Mouse (Mus musculus) lung, embryonic 16.5 days (tissue): ENCODE measurements at regions not wholly inside any gene's neighbourhood (a gene's known extent, or its start where the extent isn't known, plus 50 kb on each side); places are given as distances from the start of the nearest gene placed in this dataset.
A peak's percentile ranks its signal among the peaks of the same experiment; 100 is the strongest.

Experiments used
- ATAC-seq: fragments of 200-750 bp; cut with Nextera tagmentation; 2 replicates; pipeline ENCODE4 v1.8.0; 2017; ENCODE audit warnings: low read depth, mild to moderate bottlenecking, moderate library complexity
- H3K27ac ChIP-seq: fragments of 300-500 bp; sonication (generic); 2 replicates; pipeline ENCODE4 v1.5.1; 2014; ENCODE audit warnings: mild to moderate bottlenecking, control low read depth, low read length
- H3K27me3 ChIP-seq: fragments of 300-500 bp; sonication (generic); 2 replicates; pipeline ENCODE4 v1.6.1; 2014; ENCODE audit warnings: low read depth, low read length, mixed read lengths; ENCODE audit not compliant: control insufficient read depth, insufficient read depth
- H3K36me3 ChIP-seq: fragments of 300-500 bp; sonication (generic); 2 replicates; pipeline ENCODE4 v1.6.1; 2014; ENCODE audit warnings: low read length; ENCODE audit not compliant: control insufficient read depth, insufficient read depth
- H3K4me1 ChIP-seq: fragments of 300-500 bp; sonication (generic); replicated peaks from 2 replicates; pipeline ENCODE4 v1.6.1; 2014; ENCODE audit warnings: low read length, mixed read lengths; ENCODE audit not compliant: control insufficient read depth, insufficient read depth
- H3K4me2 ChIP-seq: fragments of 300-500 bp; sonication (generic); 2 replicates; pipeline ENCODE4 v1.6.1; 2014; ENCODE audit warnings: low read depth, low read length, control low read depth
- H3K4me3 ChIP-seq: fragments of 300-500 bp; sonication (generic); 2 replicates; pipeline ENCODE4 v1.5.1; 2014; ENCODE audit warnings: mild to moderate bottlenecking, low read length, control low read depth
- H3K9ac ChIP-seq: fragments of 300-500 bp; sonication (generic); 2 replicates; pipeline ENCODE4 v1.6.1; 2014; ENCODE audit warnings: low read length, control low read depth
- H3K9me3 ChIP-seq: fragments of 300-500 bp; sonication (generic); 2 replicates; pipeline ENCODE4 v1.6.1; 2016; ENCODE audit warnings: low read length; ENCODE audit not compliant: control insufficient read depth
- WGBS: fragments of 180-500 bp; shearing (Covaris S2); extraction: QIAGEN DNeasy Blood & Tissue Kit; methylation state at CpG from one replicate; pipeline ENCODE4 v1.1.7; 2014; 5-methylcytosine and 5-hydroxymethylcytosine counted together

DNA sequence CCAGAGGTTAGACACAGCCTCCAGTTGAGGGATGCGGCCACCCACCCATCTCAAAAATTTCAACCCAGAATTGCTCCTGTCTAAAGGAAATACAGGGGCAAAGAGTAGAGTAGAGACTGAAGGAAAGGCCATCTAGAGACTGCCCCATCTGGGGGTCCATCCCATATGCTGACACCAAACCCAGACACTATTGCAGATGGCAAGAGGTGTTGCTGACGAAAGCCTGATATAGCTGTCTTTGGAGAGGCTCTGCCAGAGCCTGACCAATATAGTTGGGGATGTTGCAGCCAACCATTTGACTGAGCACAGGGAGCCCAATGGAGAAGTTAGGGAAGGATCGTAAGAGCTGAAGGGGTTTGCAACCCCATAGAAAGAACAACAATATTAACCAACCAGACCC, 141.6 kb upstream of the Reg3b start:
- H3K4me3 ChIP-seq = no peak overlapping the region
- H3K27me3 ChIP-seq = no peaks in the 10 kb centered on the region
- H3K36me3 ChIP-seq = no peaks in the 10 kb centered on the region
- H3K4me1 ChIP-seq = no peaks in the 10 kb centered on the region
- H3K9ac ChIP-seq = no peak overlapping the region
- H3K27ac ChIP-seq = no peak overlapping the region
- 85% methylated on average over 3 of the region's 3 CpGs for WGBS
- ATAC-seq = no peak
- H3K9me3 ChIP-seq = no peaks in the 10 kb centered on the region
- H3K4me2 ChIP-seq = no peak overlapping the region

GRCm38 (mm10) chr6:78244404-78244803, 126.1 kb upstream of the Reg3b start:
- Histone ChIP-seq H3K9me3 (no peaks in the 10 kb centered on the region), H3K9ac (no peak overlapping the region), H3K4me1 (no peaks in the 10 kb centered on the region), H3K4me2 (no peak overlapping the region), H3K36me3 (no peaks in the 10 kb centered on the region), H3K27ac (no peak overlapping the region), H3K4me3 (no peak overlapping the region), H3K27me3 (no peaks in the 10 kb centered on the region)
- ATAC-seq = no peak
- 67% methylated on average over 1 of the region's 1 CpGs for WGBS

GRCm38 (mm10) chr6:78245010-78245409, 125.4 kb upstream of the Reg3b start:
- H3K4me2 ChIP-seq = no peak overlapping the region
- no peaks in the 10 kb centered on the region for H3K27me3 ChIP-seq
- H3K9me3 ChIP-seq = no peaks in the 10 kb centered on the region
- ATAC-seq = no peak
- WGBS = 69% methylated on average over 1 of the region's 1 CpGs
- H3K27ac ChIP-seq = no peak overlapping the region
- no peaks in the 10 kb centered on the region for H3K4me1 ChIP-seq
- no peaks in the 10 kb centered on the region for H3K36me3 ChIP-seq
- H3K4me3 ChIP-seq = no peak overlapping the region
- H3K9ac ChIP-seq = no peak overlapping the region

DNA sequence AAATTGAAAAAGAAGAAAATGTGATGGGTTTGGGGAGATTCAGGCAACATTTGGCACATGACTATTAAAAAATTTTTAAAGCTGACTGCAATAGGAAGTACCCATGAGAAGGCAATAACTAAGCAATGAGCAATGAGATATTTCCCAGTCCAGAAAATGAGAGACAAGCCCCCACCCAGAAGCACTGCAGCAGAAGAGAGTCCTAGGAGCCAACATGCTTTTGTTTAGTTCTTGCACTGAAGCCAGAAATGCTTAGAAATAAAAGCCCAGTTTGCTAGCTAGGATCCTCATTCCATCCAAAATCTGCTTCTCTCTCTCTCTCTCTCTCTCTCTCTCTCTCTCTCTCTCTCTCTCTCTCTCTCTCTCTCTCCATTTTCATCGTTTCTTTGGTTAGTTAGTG, 120.4 kb upstream of the Reg3b start:
- ATAC-seq = no peak

DNA sequence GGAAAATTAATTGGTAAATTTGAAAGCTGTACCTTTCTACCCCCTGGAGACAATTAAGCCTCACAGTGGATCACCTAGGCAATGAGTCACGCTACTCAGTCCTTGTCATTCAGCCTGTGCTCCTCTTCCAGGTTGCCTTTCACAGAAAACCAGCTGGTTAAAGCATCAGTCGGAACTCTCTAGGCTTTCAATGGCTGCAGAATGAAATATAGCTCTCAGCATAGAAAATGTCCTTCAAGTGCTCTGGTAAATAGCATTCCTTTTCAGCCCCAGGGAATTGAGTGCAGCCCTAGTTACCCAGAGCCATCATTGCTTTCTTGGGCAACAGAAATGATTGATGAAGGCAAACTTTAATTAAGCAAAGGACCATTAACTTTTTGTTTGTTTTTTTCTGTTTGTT, 119.9 kb upstream of the Reg3b start:
- Histone ChIP-seq H3K27me3 (no peaks in the 10 kb centered on the region), H3K4me1 (no peaks in the 10 kb centered on the region), H3K36me3 (no peaks in the 10 kb centered on the region), H3K4me3 (no peak overlapping the region), H3K9ac (no peak overlapping the region), H3K27ac (no peak overlapping the region), H3K4me2 (no peak overlapping the region), H3K9me3 (no peaks in the 10 kb centered on the region)
- 47% methylated on average over 2 of the region's 2 CpGs for WGBS
- ATAC-seq = no peak

More for the DNA sequence above, 120.4 kb upstream of the Reg3b start:
- no peaks in the 10 kb centered on the region for H3K4me1 ChIP-seq
- H3K36me3 ChIP-seq = no peaks in the 10 kb centered on the region
- no peak overlapping the region for H3K9ac ChIP-seq
- H3K4me2 ChIP-seq = no peak overlapping the region
- no peak overlapping the region for H3K4me3 ChIP-seq
- no peaks in the 10 kb centered on the region for H3K9me3 ChIP-seq
- no peaks in the 10 kb centered on the region for H3K27me3 ChIP-seq
- H3K27ac ChIP-seq = no peak overlapping the region
- 63% methylated on average over 1 of the region's 1 CpGs for WGBS

- H3K9me3 ChIP-seq = no peaks in the 10 kb centered on the region
- no peaks in the 10 kb centered on the region for H3K4me1 ChIP-seq
- H3K27me3 ChIP-seq = no peaks in the 10 kb centered on the region
- H3K27ac ChIP-seq = no peak overlapping the region
- ATAC-seq = no peak
- H3K9ac ChIP-seq = no peak overlapping the region
- WGBS = 44% methylated on average over 3 of the region's 3 CpGs
- H3K4me3 ChIP-seq = no peak overlapping the region
- H3K4me2 ChIP-seq = no peak overlapping the region
- no peaks in the 10 kb centered on the region for H3K36me3 ChIP-seq
These were observed 98.4 kb upstream of the Reg3b start for GRCm38 (mm10) chr6:78271879-78272546.

DNA sequence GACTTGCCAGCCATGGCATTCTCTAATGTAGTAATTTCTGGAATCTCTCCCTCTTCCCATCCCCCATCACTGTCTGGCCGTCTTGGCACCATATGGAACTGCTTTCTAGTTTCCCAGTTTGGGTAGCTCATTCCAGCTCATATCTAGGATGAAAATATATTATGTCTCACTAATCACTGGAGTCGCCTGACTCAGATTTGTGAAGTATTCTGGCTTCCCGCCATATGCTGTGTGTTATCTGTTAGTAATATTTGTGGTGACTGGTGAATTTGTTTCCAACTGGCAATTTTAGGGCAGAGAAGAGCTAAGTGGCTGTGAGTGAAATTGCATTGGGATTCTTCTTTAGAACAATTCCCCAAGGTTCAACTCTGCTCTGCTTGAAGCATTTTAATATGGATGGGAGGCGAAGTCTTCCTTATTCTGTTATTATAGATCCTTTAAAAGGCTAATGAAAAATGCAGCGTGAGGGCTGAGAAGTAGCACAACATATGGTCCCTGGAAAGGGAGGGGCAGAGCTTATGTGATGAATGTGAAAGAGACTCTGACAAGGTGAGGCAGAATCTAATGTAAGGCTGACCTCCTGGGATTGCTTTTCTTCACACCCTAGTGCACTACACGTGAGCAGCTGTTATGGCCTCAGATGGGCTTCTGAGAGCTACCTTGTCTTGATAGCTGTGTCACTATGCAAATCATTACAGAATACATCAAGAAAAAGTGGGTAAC, 92.3 kb upstream of the Reg3b start:
- Histone ChIP-seq H3K4me3 (no peak overlapping the region), H3K9me3 (no peaks in the 10 kb centered on the region), H3K4me2 (no peak overlapping the region), H3K27me3 (no peaks in the 10 kb centered on the region), H3K9ac (no peak overlapping the region), H3K27ac (no peak overlapping the region), H3K4me1 (no peaks in the 10 kb centered on the region), H3K36me3 (no peaks in the 10 kb centered on the region)
- peak; percentile 71; the same call in 1 of the 2 replicates for ATAC-seq
- 45% methylated on average over 6 of the region's 6 CpGs for WGBS

GRCm38 (mm10) chr6:78280541-78280940, 89.9 kb upstream of the Reg3b start:
- Histone ChIP-seq H3K9me3 (no peaks in the 10 kb centered on the region), H3K36me3 (no peaks in the 10 kb centered on the region), H3K4me1 (no peaks in the 10 kb centered on the region), H3K4me2 (no peak overlapping the region), H3K27ac (no peak overlapping the region), H3K4me3 (no peak overlapping the region), H3K27me3 (no peaks in the 10 kb centered on the region), H3K9ac (no peak overlapping the region)
- 80% methylated on average over 5 of the region's 5 CpGs for WGBS
- ATAC-seq = no peak

DNA sequence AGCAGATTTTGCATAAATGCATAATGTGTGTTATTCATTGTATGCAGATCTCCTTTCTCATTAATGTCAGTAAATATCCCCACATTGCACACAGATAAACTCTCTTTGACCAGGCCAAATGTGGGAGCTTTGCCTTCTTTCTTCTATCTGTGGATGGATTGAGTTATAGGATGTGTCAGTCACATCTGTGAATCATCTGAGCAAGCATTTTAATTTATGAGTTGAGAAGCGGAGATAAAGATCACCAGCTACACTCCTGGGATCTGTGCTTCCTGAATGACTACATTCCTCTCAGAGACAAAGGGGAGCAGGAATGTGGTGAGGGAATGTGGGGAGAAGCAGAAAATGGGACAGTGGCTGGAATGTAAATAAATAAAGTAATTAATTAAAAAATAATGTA, 75.8 kb upstream of the Reg3b start:
- Histone ChIP-seq H3K4me1 (no peaks in the 10 kb centered on the region), H3K9me3 (no peaks in the 10 kb centered on the region), H3K36me3 (no peaks in the 10 kb centered on the region), H3K27ac (no peak overlapping the region), H3K27me3 (no peaks in the 10 kb centered on the region), H3K4me2 (no peak overlapping the region), H3K9ac (no peak overlapping the region), H3K4me3 (no peak overlapping the region)
- 51% methylated on average over 1 of the region's 1 CpGs for whole genome bisulfite sequencing
- ATAC-seq = no peak
